ENCODE assay signal across 2 mouse cellular contexts in genomic region chr4:41192544-41193512, GRCm38 (mm10).
TF ChIP-seq lines count a peak whose summit lies in the region.

No protein-coding gene starts in this region.

TF ChIP-seq in CH12.LX, 34 proteins besides CTCF, POLR2A, EP300 and RAD21 (continued from another document):
- TF ChIP-seq SMC3 (IDR thresholded peaks at IDR 0.05; ENCODE audit: low read depth, low read length) (no peak), HCFC1 (IDR thresholded peaks at IDR 0.05; ENCODE audit: low read depth, low read length) (no peak), MXI1 (IDR thresholded peaks at IDR 0.05; ENCODE audit: low read depth, low read length) (no peak), E2F4 (IDR thresholded peaks at IDR 0.05; ENCODE audit: insufficient replicate concordance, low read depth, low read length) (no peak), USF2 (conservative IDR thresholded peaks at IDR 0.05; ENCODE audit: low read depth, low read length) (no peak), USF1 (IDR thresholded peaks at IDR 0.05; ENCODE audit: low read depth, low read length) (no peak), MAZ (IDR thresholded peaks at IDR 0.05; ENCODE audit: low read depth, low read length) (no peak), JUN (IDR thresholded peaks at IDR 0.05; ENCODE audit: insufficient read depth, low read depth, low read length) (no peak), TCF12 (IDR thresholded peaks at IDR 0.05; ENCODE audit: low read depth, low read length) (0 out of 2 replicates have a peak, but pooled peaks have one; percentile 20), POLR2AphosphoS2 (IDR thresholded peaks at IDR 0.05; ENCODE audit: low read depth, low read length) (peak; percentile 59; the same call in 1 of the 2 replicates), UBTF (IDR thresholded peaks at IDR 0.05; ENCODE audit: low read depth, low read length) (no peak), ETS1 (conservative IDR thresholded peaks at IDR 0.05; ENCODE audit: low read depth, low read length) (no peak), ZNF384 (IDR thresholded peaks at IDR 0.05; ENCODE audit: low read depth, low read length) (no peak), ELF1 (IDR thresholded peaks at IDR 0.05; ENCODE audit: low read depth, low read length) (0 out of 2 replicates have a peak, but pooled peaks have one; percentile 35), MAX (IDR thresholded peaks at IDR 0.05; ENCODE audit: low read length) (no peak), MEF2A (IDR thresholded peaks at IDR 0.05; ENCODE audit: borderline replicate concordance, low read depth, low read length) (0 out of 2 replicates have a peak, but pooled peaks have one; percentile 12), BHLHE40 (IDR thresholded peaks at IDR 0.05; ENCODE audit: low read depth, low read length) (0 out of 2 replicates have a peak, but pooled peaks have one; percentile 7), MYC (IDR thresholded peaks at IDR 0.05; ENCODE audit: low read depth, low read length) (no peak), NELFE (IDR thresholded peaks at IDR 0.05; ENCODE audit: low read depth, low read length) (no peak), CHD1 (IDR thresholded peaks at IDR 0.05; ENCODE audit: low read depth, low read length) (no peak), PAX5 (IDR thresholded peaks at IDR 0.05; ENCODE audit: low read length) (no peak), ZMIZ1 (IDR thresholded peaks at IDR 0.05; ENCODE audit: low read depth, low read length) (peak; percentile 45; the same call in 1 of the 2 replicates)
TF ChIP-seq in CH12.LX: peak in this region for 7.

TF ChIP-seq in myocyte, 11 proteins besides CTCF, POLR2A, EP300 and RAD21 (continued from another document):
- TF ChIP-seq POLR2AphosphoS2 (IDR thresholded peaks at IDR 0.05; ENCODE audit: insufficient read length, low read depth) (peak; percentile 53), SRF (IDR thresholded peaks at IDR 0.05; ENCODE audit: control insufficient read depth, insufficient read length, low read depth) (no peak), E2F4 (IDR thresholded peaks at IDR 0.05; ENCODE audit: insufficient read depth) (no peak)
